Mouse (Mus musculus) ES-Bruce4 (cell line): ENCODE data around the gene Tm4sf1. TPM values are rescaled to one million over a fixed set of nuclear protein-coding genes. Genes with fewer than 3 reads are reported as not detected.

ENCODE experiments used
- H3K27ac ChIP-seq: 2 replicates; pipeline ENCODE4 v1.5.1; 2012; ENCODE audit warnings: low read length, inconsistent platforms; ENCODE audit not compliant: insufficient read depth
- H3K27me3 ChIP-seq: 2 replicates; pipeline ENCODE4 v1.6.1; 2012; ENCODE audit warnings: mild to moderate bottlenecking, low read length, inconsistent platforms; ENCODE audit not compliant: control insufficient read depth, poor library complexity, insufficient read depth, severe bottlenecking
- H3K36me3 ChIP-seq: 2 replicates; pipeline ENCODE4 v1.6.1; 2012; ENCODE audit warnings: inconsistent platforms, mild to moderate bottlenecking, low read length, moderate library complexity; ENCODE audit not compliant: control insufficient read depth, poor library complexity, insufficient read depth, severe bottlenecking
- H3K4me1 ChIP-seq: one replicate; pipeline ENCODE4 v1.8.1; 2011; ENCODE audit warnings: low read length; ENCODE audit not compliant: control insufficient read depth, insufficient read depth
- H3K4me3 ChIP-seq: 2 replicates; pipeline ENCODE4 v1.5.1; 2011; ENCODE audit warnings: low read depth, mild to moderate bottlenecking, low read length
- H3K9ac ChIP-seq: 2 replicates; pipeline ENCODE4 v1.6.1; 2012; ENCODE audit warnings: low read depth, mild to moderate bottlenecking, inconsistent platforms; ENCODE audit not compliant: poor library complexity, severe bottlenecking
- H3K9me3 ChIP-seq: replicated peaks from 2 replicates; pipeline ENCODE4 v1.6.1; 2012; ENCODE audit warnings: mild to moderate bottlenecking, low read length, inconsistent platforms; ENCODE audit not compliant: control insufficient read depth, poor library complexity, insufficient read depth, severe bottlenecking
- CTCF ChIP-seq: IDR thresholded peaks from one replicate; pipeline ENCODE4 v1.8.1; 2011; ENCODE audit warnings: low read depth, low read length
- EP300 ChIP-seq: IDR thresholded peaks from 2 replicates; pipeline ENCODE4 v1.6.1; 2011; ENCODE audit warnings: low read depth, low read length; ENCODE audit not compliant: insufficient read depth
- POLR2A ChIP-seq: IDR thresholded peaks from one replicate; pipeline ENCODE4 v1.8.1; 2011; ENCODE audit warnings: low read length; ENCODE audit not compliant: insufficient read depth
- polyA plus RNA-seq: library from polyadenylated mRNA; stranded (reverse); fragments of >200 nt; gene quantifications from 2 replicates; pipeline ENCODE4 v1.2.4, GENCODE M21; 2011; ENCODE audit warnings: low read depth; ENCODE audit not compliant: missing spikeins, insufficient read depth, insufficient read length

Gene Tm4sf1
- polyA plus RNA-seq, 1 experiment = 0.81 TPM

GRCm38 (mm10) chr3:57302886-57303285, 1.1 kb upstream of the Tm4sf1 start:
- Histone ChIP-seq H3K4me3 (no peak overlapping the region), H3K27ac (no peak overlapping the region), H3K9ac (no peak overlapping the region), H3K36me3 (no peaks in the 10 kb centered on the region), H3K27me3 (no peaks in the 10 kb centered on the region; the same call in 1 of the 2 replicates), H3K4me1 (no peaks in the 10 kb centered on the region), H3K9me3 (no peaks in the 10 kb centered on the region)
- TF ChIP-seq EP300 = no peak
- no peak for TF ChIP-seq POLR2A
- no peak for TF ChIP-seq CTCF

GRCm38 (mm10) chr3:57301366-57301765, 422 bp downstream of the Tm4sf1 start:
- no peaks in the 10 kb centered on the region for H3K4me1 ChIP-seq
- no peaks in the 10 kb centered on the region; the same call in 1 of the 2 replicates for H3K27me3 ChIP-seq

DNA sequence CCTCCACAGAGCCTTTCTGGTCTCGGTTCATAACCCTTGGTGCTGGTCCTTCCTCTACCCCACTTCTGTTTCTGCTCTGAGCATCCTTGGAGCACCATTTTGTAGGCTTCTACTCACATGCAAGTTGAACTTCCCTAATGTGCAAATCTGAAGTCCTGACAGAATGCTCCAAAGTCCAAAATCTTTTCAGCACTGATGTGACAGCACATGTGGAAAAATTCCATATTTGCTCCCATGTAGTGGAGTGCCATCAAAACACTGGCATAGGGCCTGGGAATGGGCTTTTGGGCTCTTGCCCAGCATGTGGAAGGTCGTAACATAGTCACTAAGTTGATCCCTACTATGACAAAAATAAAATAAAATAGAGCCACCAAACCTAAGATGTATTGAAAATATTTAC, 3.8 kb downstream of the Tm4sf1 start:
- Histone ChIP-seq H3K4me3 (no peak overlapping the region), H3K36me3 (no peaks in the 10 kb centered on the region), H3K9ac (no peak overlapping the region), H3K9me3 (no peaks in the 10 kb centered on the region), H3K4me1 (no peaks in the 10 kb centered on the region), H3K27me3 (no peaks in the 10 kb centered on the region), H3K27ac (no peak overlapping the region)
- TF ChIP-seq CTCF = no peak
- no peak for TF ChIP-seq POLR2A
- TF ChIP-seq EP300 = no peak

More at GRCm38 (mm10) chr3:57301366-57301765, 422 bp downstream of the Tm4sf1 start:
- Histone ChIP-seq H3K9me3 (no peaks in the 10 kb centered on the region), H3K36me3 (no peaks in the 10 kb centered on the region), H3K9ac (no peak overlapping the region), H3K4me3 (no peak overlapping the region), H3K27ac (no peak overlapping the region)
- TF ChIP-seq CTCF = no peak
- no peak for TF ChIP-seq POLR2A
- TF ChIP-seq EP300 = no peak

DNA sequence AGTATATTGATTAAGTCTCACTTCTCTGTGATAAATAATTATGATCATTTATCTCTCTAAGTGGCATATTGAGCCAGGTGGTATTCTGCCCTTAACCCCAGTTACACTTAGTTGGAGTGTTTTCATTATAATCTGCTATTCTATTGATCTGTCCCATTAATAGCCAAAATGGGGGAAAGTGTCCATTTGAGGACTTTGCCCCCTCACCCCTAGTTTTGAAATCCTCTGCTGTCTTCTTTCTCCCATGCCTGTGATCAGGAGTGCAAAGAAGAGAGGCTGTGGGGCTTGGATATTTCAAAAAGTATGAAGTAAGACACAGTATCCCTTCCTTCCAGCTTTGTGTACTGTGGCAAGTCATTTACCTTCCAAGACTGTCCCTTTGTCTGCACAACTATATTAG, 5.2 kb downstream of the Tm4sf1 start:
- no peak overlapping the region for H3K27ac ChIP-seq
- TF ChIP-seq POLR2A = no peak
- TF ChIP-seq CTCF = no peak
- TF ChIP-seq EP300 = no peak
- no peaks in the 10 kb centered on the region for H3K27me3 ChIP-seq

GRCm38 (mm10) chr3:57295631-57296030, 6.2 kb downstream of the Tm4sf1 start:
- Histone ChIP-seq H3K36me3 (no peaks in the 10 kb centered on the region), H3K27ac (no peak overlapping the region)

More for the DNA sequence above, 5.2 kb downstream of the Tm4sf1 start:
- no peaks in the 10 kb centered on the region for H3K4me1 ChIP-seq
- H3K9me3 ChIP-seq = no peaks in the 10 kb centered on the region
- no peaks in the 10 kb centered on the region for H3K36me3 ChIP-seq
- no peak overlapping the region for H3K9ac ChIP-seq
- no peak overlapping the region for H3K4me3 ChIP-seq

DNA sequence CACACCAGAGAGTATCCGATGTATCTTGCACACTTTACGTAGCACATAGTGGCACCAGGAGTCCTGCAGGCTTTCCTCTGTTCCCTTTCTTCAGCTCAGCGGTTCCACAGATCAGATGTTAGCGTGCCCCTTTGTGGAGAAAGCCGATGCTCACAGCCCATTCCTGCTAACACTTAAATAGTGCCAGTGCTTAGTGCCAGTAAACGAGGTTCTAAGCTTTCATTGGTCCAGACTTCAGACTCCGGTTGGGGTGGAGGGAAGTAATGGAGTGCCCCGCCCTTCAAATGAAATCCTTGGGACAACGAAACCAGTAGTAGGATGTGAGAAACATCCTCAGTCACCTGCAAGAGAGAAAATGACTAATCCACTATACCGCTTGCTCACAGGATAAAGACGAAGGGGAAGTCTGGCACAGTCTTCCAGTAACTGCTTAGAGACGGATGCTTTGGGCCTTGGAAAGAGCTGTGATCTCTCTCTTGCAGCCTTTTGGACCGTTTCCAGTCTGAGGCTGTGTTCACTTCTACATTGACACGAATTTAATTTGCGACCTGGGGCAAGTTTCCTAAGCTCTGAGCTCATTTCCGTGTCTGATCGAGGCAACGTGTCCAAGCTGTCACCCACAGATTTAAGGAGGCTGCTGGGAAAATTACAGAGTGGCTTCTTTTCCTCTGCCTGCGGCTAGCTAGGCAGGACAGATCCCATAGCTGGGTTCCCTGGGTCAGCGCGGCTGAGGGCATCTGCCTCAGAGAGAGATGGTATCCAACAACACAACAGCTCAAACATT, 6.9 kb downstream of the Tm4sf1 start:
- Histone ChIP-seq H3K9me3 (no peaks in the 10 kb centered on the region), H3K27me3 (no peaks in the 10 kb centered on the region), H3K27ac (no peak overlapping the region), H3K4me1 (no peaks in the 10 kb centered on the region), H3K9ac (no peak overlapping the region), H3K36me3 (no peaks in the 10 kb centered on the region), H3K4me3 (no peak overlapping the region)
- TF ChIP-seq POLR2A = no peak
- no peak for TF ChIP-seq CTCF
- no peak for TF ChIP-seq EP300

More at GRCm38 (mm10) chr3:57295631-57296030, 6.2 kb downstream of the Tm4sf1 start:
- H3K9me3 ChIP-seq = no peaks in the 10 kb centered on the region
- TF ChIP-seq EP300 = no peak
- no peak for TF ChIP-seq POLR2A
- no peak for TF ChIP-seq CTCF
- H3K4me1 ChIP-seq = no peaks in the 10 kb centered on the region
- no peak overlapping the region for H3K9ac ChIP-seq
- no peak overlapping the region for H3K4me3 ChIP-seq
- H3K27me3 ChIP-seq = no peaks in the 10 kb centered on the region
